Mouse (Mus musculus): Measurements from ENCODE around the gene Ribc1.

Ribc1 gene

GRCm38 (mm10) chrX:152016151-152017145, at the start of gene Ribc1, which contains the start of gene Smc1a:
Ribc1 (minus strand) TSS chrX:152016295.
Smc1a (plus strand) TSS chrX:152016428.
- peak; percentile 94 for DNase-seq (ENCODE audit: low spot score)

- DNase-seq (ENCODE audit: low spot score), result no peak
Measured at GRCm38 (mm10) chrX:152065674-152066073, 49.6 kb upstream of the Ribc1 start.

GRCm38 (mm10) chrX:152054094-152054493, 38.0 kb upstream of the Ribc1 start:
- no peak for DNase-seq (ENCODE audit: low spot score)

GRCm38 (mm10) chrX:152052546-152052945, 36.5 kb upstream of the Ribc1 start:
- no peak for DNase-seq (ENCODE audit: low spot score)

- no peak for DNase-seq (ENCODE audit: low spot score)
Measured at GRCm38 (mm10) chrX:152047230-152047629, 31.1 kb upstream of the Ribc1 start.

- DNase-seq (ENCODE audit: low spot score), result no peak
Measured at GRCm38 (mm10) chrX:152039865-152040264, 23.8 kb upstream of the Ribc1 start.

- DNase-seq (ENCODE audit: low spot score), result no peak
Measured at GRCm38 (mm10) chrX:152019294-152019693, 3.2 kb upstream of the Ribc1 start.

- no peak for DNase-seq (ENCODE audit: low spot score)
Measured at GRCm38 (mm10) chrX:152017186-152017585, 1.1 kb upstream of the Ribc1 start.

- DNase-seq (ENCODE audit: low spot score), result peak; percentile 30
Measured at GRCm38 (mm10) chrX:152015752-152016150, 344 bp downstream of the Ribc1 start.

- no peak for DNase-seq (ENCODE audit: low spot score)
Measured at GRCm38 (mm10) chrX:152007863-152008262, 8.2 kb downstream of the Ribc1 start.

GRCm38 (mm10) chrX:152002865-152003264, 13.2 kb downstream of the Ribc1 start:
- no peak for DNase-seq (ENCODE audit: low spot score)

GRCm38 (mm10) chrX:152001737-152002710, 14.1 kb downstream of the Ribc1 start, which contains the start of gene Hsd17b10:
Hsd17b10 (plus strand) TSS chrX:152001845.
- DNase-seq (ENCODE audit: low spot score), result peak; percentile 81

- no peak for DNase-seq (ENCODE audit: low spot score)
Measured at GRCm38 (mm10) chrX:152001182-152001684, 14.9 kb downstream of the Ribc1 start.

- DNase-seq (ENCODE audit: low spot score), result no peak
Measured at GRCm38 (mm10) chrX:151999006-151999710, 16.9 kb downstream of the Ribc1 start.
